Mouse (Mus musculus) embryonic facial prominence, embryonic 15.5 days (tissue): ENCODE measurements around the gene Sarnp. TPM values are rescaled to one million over a fixed set of nuclear protein-coding genes. Genes with fewer than 3 reads are reported as not detected.
"Not testable (repeated sequence)": the region's sequence is repeated elsewhere in the genome, so short reads cannot be mapped to it uniquely, and the experiment has no call there.

Experiments
- ATAC-seq: fragments of 200-750 bp; cut with Nextera tagmentation; 2 replicates; pipeline ENCODE4 v1.8.0; 2017; ENCODE audit warnings: low read depth, moderate TSS enrichment; ENCODE audit not compliant: insufficient number of reproducible peaks, low FRiP score, low TSS enrichment
- H3K27ac ChIP-seq: fragments of 300-500 bp; sonication (generic); replicated peaks from 2 replicates; pipeline ENCODE4 v1.5.1; 2015; ENCODE audit warnings: mild to moderate bottlenecking, inconsistent platforms
- H3K27me3 ChIP-seq: fragments of 300-500 bp; sonication (generic); 2 replicates; pipeline ENCODE4 v1.6.1; 2015; ENCODE audit warnings: inconsistent platforms
- H3K36me3 ChIP-seq: fragments of 300-500 bp; sonication (generic); 2 replicates; pipeline ENCODE4 v1.6.1; 2015; ENCODE audit warnings: mild to moderate bottlenecking, inconsistent platforms
- H3K4me1 ChIP-seq: fragments of 300-500 bp; sonication (generic); 2 replicates; pipeline ENCODE4 v1.6.1; 2015; ENCODE audit warnings: inconsistent platforms
- H3K4me2 ChIP-seq: fragments of 300-500 bp; sonication (generic); replicated peaks from 2 replicates; pipeline ENCODE4 v1.6.1; 2015; ENCODE audit warnings: mild to moderate bottlenecking, inconsistent platforms
- H3K4me3 ChIP-seq: fragments of 300-500 bp; sonication (generic); replicated peaks from 2 replicates; pipeline ENCODE4 v1.5.1; 2015; ENCODE audit warnings: mild to moderate bottlenecking, inconsistent platforms
- H3K9ac ChIP-seq: fragments of 300-500 bp; sonication (generic); 2 replicates; pipeline ENCODE4 v1.6.1; 2015; ENCODE audit warnings: inconsistent platforms
- H3K9me3 ChIP-seq: fragments of 300-500 bp; sonication (generic); replicated peaks from 2 replicates; pipeline ENCODE4 v1.6.1; 2016; ENCODE audit warnings: inconsistent platforms
- whole genome bisulfite sequencing: fragments of 180-500 bp; shearing (Covaris S2); methylation state at CpG from one replicate; pipeline ENCODE4 v1.1.7; 2015; 5-methylcytosine and 5-hydroxymethylcytosine counted together
- polyA plus RNA-seq: library from polyadenylated mRNA; unstranded; fragments of >200 nt; fragmentation: Nextera tagmentation; extraction: Ambion mirVana; gene quantifications from 2 replicates; pipeline ENCODE4 v1.2.1, GENCODE M21; 2015

Gene Sarnp
- polyA plus RNA-seq, 1 experiment from 2014 or later = 196 TPM

DNA sequence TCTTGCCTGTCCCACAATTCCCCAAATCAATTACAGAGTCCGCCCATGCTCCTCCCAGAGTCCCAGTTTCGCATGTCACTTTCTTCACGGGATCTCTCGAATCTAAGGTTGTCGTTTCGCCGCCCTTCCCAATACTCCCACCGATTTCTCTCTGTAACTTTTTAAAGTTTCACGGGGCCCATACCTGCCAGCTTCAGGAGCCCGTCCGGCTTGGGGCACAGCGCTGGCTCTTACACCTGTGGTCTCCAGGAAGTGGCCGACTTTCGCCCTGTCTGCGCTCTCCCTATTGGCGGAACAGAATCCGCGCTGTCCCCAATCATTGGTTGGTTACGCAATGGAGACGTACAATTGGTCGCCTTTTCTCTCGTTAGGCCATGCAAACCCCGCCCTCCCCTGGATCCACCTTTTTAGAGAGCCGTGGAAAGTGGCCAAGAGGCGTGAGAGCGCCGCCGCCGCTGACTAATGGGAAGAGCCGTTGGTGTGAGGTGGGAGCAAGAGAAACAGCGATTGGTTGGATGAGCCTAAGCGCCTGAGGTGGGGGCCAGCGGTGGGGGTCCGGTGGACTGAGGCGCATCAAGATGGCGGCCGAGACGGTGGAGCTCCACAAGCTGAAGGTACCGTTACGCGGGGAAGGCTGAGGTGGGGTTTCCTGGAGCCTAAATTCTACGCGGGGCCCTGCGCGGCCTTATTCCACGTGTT, 4.4 kb downstream of the Sarnp start, which contains the start of gene Ormdl2:
TSS of gene Ormdl2 (minus strand) at position 288 of the 699 bp plus-strand sequence.
- peak within 1 kb of the TSS; percentile 47 for H3K9ac ChIP-seq
- H3K27me3 ChIP-seq = no peaks in the 10 kb centered on the region
- H3K4me1 ChIP-seq = peaks cover 14% of the 10 kb centered on the region
- peak within 1 kb of the TSS; percentile 61 for H3K4me3 ChIP-seq
- peak within 1 kb of the TSS; percentile 80 for H3K4me2 ChIP-seq
- H3K9me3 ChIP-seq = no peaks in the 10 kb centered on the region
- peak; percentile 99 for ATAC-seq
- under 1% methylated on average over 46 of the region's 46 CpGs for WGBS
- peak within 1 kb of the TSS; percentile 58 for H3K27ac ChIP-seq
- H3K36me3 ChIP-seq = peaks cover 37% of the 10 kb centered on the region

DNA sequence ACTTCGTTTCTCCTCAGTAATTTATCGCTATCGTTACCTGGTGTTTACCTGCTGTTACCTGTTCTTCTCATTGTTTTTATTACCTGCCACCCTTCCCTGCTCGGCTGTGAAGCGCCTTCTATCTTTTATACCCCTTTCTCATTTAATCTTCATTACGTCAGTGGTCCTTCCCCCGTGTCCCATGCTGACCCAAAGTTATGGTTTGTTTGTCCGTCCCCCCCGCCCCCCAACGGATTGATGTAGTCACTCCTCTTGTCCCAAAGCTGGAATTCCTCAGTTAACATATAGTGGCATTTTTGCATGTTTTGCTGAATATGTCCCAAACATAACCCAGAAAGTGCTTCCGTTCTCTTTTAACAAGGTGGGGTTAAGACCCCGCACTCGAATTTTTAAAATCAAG, 5.0 kb downstream of the Sarnp start:
- H3K4me2 ChIP-seq = peak overlapping the region; percentile 80
- no peak for ATAC-seq
- 2% methylated on average over 13 of the region's 13 CpGs for WGBS

DNA sequence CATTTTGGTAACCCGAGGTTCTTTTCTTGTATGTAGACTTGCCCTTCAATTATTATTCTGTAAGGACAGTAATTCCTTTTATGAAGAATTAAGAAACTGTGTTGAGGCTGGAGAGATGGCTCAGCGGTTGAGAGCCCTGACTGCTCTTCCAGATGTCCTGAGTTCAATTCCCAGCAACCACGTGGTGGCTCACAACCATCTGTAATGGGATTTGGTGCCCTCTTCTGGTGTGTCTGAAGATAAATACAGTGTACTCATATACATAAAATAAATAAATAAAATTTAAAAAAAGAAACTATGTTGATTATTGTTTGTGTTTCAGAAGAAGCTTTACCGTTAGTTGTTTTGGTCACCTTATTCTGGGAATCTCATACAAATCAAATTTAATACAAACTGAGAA, 6.0 kb downstream of the Sarnp start:
- H3K9me3 ChIP-seq, H3K27ac ChIP-seq, H3K27me3 ChIP-seq, ATAC-seq, H3K9ac ChIP-seq: not testable (repeated sequence)
- H3K4me2 ChIP-seq = peak overlapping the region; percentile 80
- peaks cover 24% of the 10 kb centered on the region for H3K36me3 ChIP-seq
- peaks cover 14% of the 10 kb centered on the region for H3K4me1 ChIP-seq
- 78% methylated on average over 4 of the region's 4 CpGs for WGBS
- peak overlapping the region; percentile 61 for H3K4me3 ChIP-seq

More for the DNA sequence above, 5.0 kb downstream of the Sarnp start:
- Histone ChIP-seq H3K4me3 (peak overlapping the region; percentile 61), H3K27ac (peak overlapping the region; percentile 58), H3K9ac (peak overlapping the region; percentile 47), H3K4me1 (peaks cover 14% of the 10 kb centered on the region), H3K27me3 (no peaks in the 10 kb centered on the region), H3K36me3 (peaks cover 33% of the 10 kb centered on the region), H3K9me3 (no peaks in the 10 kb centered on the region)

DNA sequence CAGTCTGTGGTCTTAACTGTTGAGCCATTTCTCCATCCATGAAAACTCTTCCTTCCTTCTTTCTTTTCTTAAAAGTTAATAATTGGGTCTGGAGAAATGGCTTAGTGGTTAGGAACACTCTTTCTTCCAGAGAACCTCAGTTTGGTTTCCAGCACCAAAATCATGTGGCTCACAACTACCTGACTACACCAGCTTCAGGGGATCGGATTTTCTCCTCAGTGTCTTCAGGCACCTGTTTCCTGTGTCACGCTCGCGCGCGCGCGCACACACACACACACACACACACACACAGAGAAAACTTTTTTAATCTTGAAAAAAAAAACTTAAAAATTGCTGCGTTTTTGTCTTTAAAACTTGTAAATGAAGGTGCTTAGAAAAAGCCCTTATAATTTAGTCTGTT, 6.7 kb downstream of the Sarnp start:
- no peaks in the 10 kb centered on the region for H3K27me3 ChIP-seq
- H3K36me3 ChIP-seq = peaks cover 19% of the 10 kb centered on the region
- no peaks in the 10 kb centered on the region for H3K9me3 ChIP-seq
- H3K27ac ChIP-seq = no peak overlapping the region
- H3K4me3 ChIP-seq = no peak overlapping the region
- WGBS = 93% methylated on average over 9 of the region's 9 CpGs
- no peak overlapping the region for H3K9ac ChIP-seq
- ATAC-seq = no peak
- H3K4me1 ChIP-seq = peaks cover 14% of the 10 kb centered on the region
- no peak overlapping the region for H3K4me2 ChIP-seq

DNA sequence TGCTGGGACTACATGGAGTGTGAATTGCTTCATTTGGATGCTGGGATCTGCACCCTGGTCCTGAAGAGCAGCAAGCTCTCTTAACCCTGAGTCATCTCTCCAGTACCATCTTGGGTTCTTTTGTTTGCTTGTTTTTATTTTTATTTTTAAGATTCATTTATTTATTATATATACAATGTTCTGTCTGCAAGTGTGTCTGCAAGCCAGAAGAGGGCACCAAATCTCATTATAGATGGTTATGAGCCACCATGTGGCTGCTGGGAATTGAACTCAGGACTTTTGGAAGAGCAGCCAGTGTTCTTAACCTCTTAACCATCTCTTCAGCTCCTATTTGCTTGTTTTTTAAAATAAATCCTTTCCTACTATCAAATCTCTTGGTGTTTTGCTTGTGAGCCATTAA, 20.3 kb downstream of the Sarnp start:
- H3K27me3 ChIP-seq = no peaks in the 10 kb centered on the region
- H3K9me3 ChIP-seq = no peaks in the 10 kb centered on the region
- no peaks in the 10 kb centered on the region for H3K4me1 ChIP-seq
- H3K36me3 ChIP-seq = peaks cover 67% of the 10 kb centered on the region
- no peak overlapping the region for H3K9ac ChIP-seq
- no peak overlapping the region for H3K4me2 ChIP-seq
- no peak for ATAC-seq
- no peak overlapping the region for H3K27ac ChIP-seq
- no peak overlapping the region for H3K4me3 ChIP-seq

DNA sequence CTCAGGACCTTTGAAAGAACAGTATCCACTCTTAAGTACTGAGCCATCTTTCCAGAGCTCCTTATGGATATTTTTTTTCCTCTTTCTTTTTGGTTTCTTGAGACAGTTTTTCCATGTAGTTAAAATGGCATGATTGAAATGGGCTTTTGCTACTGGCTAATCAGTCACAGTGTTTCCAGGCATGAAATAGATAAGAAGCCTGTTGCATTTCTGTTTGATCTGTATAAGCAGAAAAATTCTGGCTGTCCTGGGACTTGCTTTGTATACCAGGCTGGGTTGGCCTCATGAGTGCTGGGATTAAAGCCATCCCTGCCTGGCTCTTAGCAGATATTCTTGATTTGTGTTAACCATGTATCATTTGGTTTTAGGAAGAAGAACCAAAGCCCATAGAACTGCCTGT, 22.3 kb downstream of the Sarnp start:
- Histone ChIP-seq H3K4me3 (no peak overlapping the region), H3K36me3 (peaks cover 66% of the 10 kb centered on the region), H3K27me3 (no peaks in the 10 kb centered on the region), H3K27ac (no peak overlapping the region), H3K4me1 (no peaks in the 10 kb centered on the region), H3K9me3 (no peaks in the 10 kb centered on the region), H3K4me2 (no peak overlapping the region), H3K9ac (no peak overlapping the region)
- ATAC-seq = no peak

DNA sequence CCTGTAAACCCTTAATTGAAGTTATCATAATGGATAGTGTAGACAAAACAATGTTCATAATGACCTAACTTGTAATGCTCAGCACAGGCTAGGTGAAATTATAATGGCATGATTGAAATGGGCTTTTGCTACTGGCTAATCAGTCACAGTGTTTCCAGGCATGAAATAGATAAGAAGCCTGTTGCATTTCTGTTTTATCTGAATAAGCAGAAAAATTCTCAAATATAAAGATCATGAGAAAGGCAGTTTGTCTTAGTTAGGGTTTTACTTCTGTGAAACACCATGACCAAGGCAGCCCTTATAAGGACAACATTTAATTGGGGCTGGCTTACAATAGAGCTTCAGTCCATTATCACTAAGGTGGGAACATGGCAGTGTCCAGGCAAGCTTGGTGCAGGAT, 23.5 kb downstream of the Sarnp start:
- Histone ChIP-seq H3K27ac (no peak overlapping the region), H3K4me2 (no peak overlapping the region), H3K27me3 (no peaks in the 10 kb centered on the region)

DNA sequence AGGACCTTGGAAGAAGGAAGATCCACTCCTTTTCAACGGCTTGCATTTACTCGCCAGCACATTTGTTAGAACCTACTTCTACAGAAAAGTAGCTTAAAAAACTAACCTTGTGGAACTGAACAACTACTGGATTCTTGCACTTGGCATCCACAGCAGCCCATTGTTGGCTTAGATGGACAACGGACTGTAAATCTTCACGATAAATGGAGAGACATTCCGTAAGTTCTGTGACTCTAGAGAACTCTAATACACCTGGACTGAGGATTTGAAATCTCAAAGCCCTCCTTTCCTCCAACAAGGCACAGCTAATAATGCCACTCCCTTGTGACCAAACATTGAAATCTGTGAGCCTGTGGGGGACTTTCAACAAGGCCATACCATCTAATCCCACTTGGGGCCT, 26.1 kb downstream of the Sarnp start:
- 94% methylated on average over 5 of the region's 5 CpGs for WGBS
- Histone ChIP-seq H3K4me1 (no peaks in the 10 kb centered on the region), H3K27ac (no peak overlapping the region), H3K4me2 (no peak overlapping the region), H3K9me3 (no peaks in the 10 kb centered on the region), H3K4me3 (no peak overlapping the region), H3K9ac (no peak overlapping the region), H3K36me3 (peaks cover 67% of the 10 kb centered on the region), H3K27me3 (no peaks in the 10 kb centered on the region)
- ATAC-seq = no peak

More for the DNA sequence above, 23.5 kb downstream of the Sarnp start:
- no peaks in the 10 kb centered on the region for H3K4me1 ChIP-seq
- no peak for ATAC-seq
- H3K36me3 ChIP-seq = peaks cover 69% of the 10 kb centered on the region
- H3K4me3 ChIP-seq = no peak overlapping the region
- no peaks in the 10 kb centered on the region for H3K9me3 ChIP-seq
- H3K9ac ChIP-seq = no peak overlapping the region

DNA sequence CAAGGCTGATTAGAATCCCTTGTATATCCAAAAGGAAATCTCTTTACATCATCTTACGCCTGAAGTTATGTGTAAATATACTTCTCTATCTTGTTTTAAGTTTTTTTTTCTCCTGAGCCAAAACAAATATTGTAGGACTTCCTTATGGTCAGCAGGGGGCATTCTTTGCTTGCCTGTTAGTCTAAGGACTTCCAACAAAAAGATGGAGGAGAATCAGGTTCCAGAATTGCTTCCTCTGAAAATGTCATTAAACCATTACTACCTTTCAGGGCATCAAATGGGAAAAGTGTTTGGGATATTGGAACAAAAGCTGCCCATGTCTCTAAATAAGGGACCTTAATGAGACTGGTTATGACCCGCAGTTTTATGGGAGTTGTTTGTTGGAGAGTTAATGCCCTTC, 28.4 kb downstream of the Sarnp start:
- no peaks in the 10 kb centered on the region for H3K9me3 ChIP-seq
- 73% methylated on average over 2 of the region's 2 CpGs for WGBS
- no peak overlapping the region for H3K4me3 ChIP-seq
- H3K9ac ChIP-seq = no peak overlapping the region
- H3K4me1 ChIP-seq = no peaks in the 10 kb centered on the region
- no peaks in the 10 kb centered on the region for H3K27me3 ChIP-seq
- ATAC-seq = no peak
- no peak overlapping the region for H3K27ac ChIP-seq
- H3K4me2 ChIP-seq = no peak overlapping the region
- peaks cover 72% of the 10 kb centered on the region for H3K36me3 ChIP-seq

DNA sequence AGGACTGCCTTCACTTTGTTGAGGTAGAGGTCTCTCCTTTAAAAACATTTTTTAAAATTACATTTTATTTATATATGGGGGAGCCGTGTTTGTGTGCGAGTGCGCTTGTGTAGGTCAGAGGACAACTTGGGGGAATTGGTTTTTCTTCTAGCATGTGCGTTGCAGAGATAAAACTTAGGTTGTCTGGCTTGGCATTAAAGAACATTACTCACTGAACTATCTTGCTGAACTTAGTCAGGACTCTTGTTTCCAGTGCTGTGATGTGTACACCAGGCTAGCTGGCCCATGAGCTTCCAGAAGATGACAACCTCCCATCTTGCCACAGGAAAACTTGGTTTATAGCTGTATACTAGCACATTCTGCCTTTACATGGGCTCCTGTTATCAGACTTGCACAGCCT, 29.5 kb downstream of the Sarnp start:
- Histone ChIP-seq H3K4me3 (no peak overlapping the region), H3K4me2 (no peak overlapping the region)
- 95% methylated on average over 4 of the region's 4 CpGs for WGBS

DNA sequence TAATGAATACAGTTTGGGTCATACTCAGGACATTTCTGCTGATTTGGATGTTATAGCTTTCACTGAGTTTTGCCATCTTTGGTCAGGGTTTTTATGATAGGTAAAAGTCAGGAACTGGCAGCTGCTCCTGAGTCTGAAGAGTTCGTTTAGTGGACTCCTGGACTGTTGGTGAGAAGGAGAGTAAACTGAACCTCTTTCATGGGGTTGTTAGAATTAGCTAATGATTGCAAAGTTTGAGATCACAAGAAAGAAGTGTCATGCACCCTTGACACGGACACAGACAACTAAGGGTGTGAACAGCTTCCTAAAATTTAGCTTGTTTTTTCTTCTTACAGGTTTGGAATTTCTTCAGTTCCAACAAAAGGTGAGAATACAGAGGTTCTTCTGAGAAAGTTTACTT, 31.3 kb downstream of the Sarnp start:
- Histone ChIP-seq H3K27me3 (no peaks in the 10 kb centered on the region), H3K9ac (no peak overlapping the region), H3K27ac (no peak overlapping the region), H3K4me3 (no peak overlapping the region), H3K4me2 (no peak overlapping the region), H3K4me1 (no peaks in the 10 kb centered on the region), H3K36me3 (peaks cover 58% of the 10 kb centered on the region), H3K9me3 (no peaks in the 10 kb centered on the region)
- 80% methylated on average over 2 of the region's 2 CpGs for WGBS
- ATAC-seq = no peak

More for the DNA sequence above, 29.5 kb downstream of the Sarnp start:
- Histone ChIP-seq H3K4me1 (no peaks in the 10 kb centered on the region), H3K36me3 (peaks cover 66% of the 10 kb centered on the region), H3K27ac (no peak overlapping the region), H3K9me3 (no peaks in the 10 kb centered on the region), H3K9ac (no peak overlapping the region), H3K27me3 (no peaks in the 10 kb centered on the region)
- ATAC-seq = no peak

DNA sequence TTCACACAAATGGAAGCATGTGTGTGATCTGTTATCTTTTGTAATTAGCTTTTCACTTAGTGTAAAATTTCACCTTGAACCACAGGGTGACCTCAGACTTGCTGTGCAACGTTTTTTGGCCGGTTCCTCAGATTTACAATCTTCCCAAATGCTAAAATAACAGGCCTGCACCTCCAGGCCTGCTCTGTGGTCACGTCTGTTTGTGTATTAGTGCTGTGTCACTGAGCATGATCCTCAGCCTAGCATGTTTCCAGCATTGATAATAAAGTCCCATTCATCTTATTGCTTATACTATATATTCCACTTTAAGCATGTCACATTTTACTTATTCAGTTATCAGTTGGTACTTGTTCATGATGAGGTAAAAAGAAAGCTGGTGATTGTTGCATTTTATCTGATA, 33.2 kb downstream of the Sarnp start:
- peaks cover 54% of the 10 kb centered on the region for H3K36me3 ChIP-seq

More for the DNA sequence above, 33.2 kb downstream of the Sarnp start:
- ATAC-seq = no peak
- H3K27me3 ChIP-seq = no peaks in the 10 kb centered on the region
- no peak overlapping the region for H3K27ac ChIP-seq
- no peak overlapping the region for H3K9ac ChIP-seq
- no peak overlapping the region for H3K4me2 ChIP-seq
- no peaks in the 10 kb centered on the region for H3K9me3 ChIP-seq
- H3K4me3 ChIP-seq = no peak overlapping the region
- H3K4me1 ChIP-seq = no peaks in the 10 kb centered on the region
- WGBS = 61% methylated on average over 3 of the region's 3 CpGs
